Mouse (Mus musculus): ENCODE results near the gene Fam84a. TPM values are rescaled to one million over a fixed set of nuclear protein-coding genes. Genes with fewer than 3 reads are reported as not detected.

Fam84a gene
- total RNA-seq (2021), result 5.1 and 5.2 TPM in 2 replicates
- long read RNA-seq, experiment 1, full-length matches to known transcripts, result 5 of 9 reads
- long read RNA-seq, experiment 1, partial matches to known transcripts, result 0 of 9 reads
- long read RNA-seq, experiment 1, other reads (novel, unspliced or antisense), result 4 of 9 reads
- long read RNA-seq, experiment 2, full-length matches to known transcripts, result 1 of 4 reads
- long read RNA-seq, experiment 2, partial matches to known transcripts, result 0 of 4 reads
- long read RNA-seq, experiment 2, other reads (novel, unspliced or antisense), result 3 of 4 reads

DNA sequence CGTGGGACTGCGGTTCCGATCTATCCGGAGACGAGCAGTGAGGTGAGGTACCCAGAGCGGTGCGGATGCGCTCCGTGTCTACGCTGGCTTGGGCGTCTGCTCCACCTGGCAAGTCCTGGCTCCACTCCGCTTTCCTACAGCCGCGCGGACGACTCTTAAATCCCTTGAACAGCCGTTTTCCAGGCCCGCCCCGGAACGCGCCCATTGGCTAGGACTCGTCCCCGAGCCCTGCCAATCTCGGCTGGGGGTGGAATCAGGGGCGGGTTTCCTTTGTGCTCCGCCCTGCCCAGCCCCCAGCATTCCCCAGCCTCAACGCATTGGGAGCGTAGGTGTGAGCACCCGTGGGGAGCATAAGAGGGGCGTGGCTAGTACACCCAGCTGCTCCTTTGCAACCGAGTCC, at the start of gene Fam84a:
Gene Fam84a (minus strand): TSS at position 134 of the 400 bp plus-strand sequence.
- peak; percentile 95 for DNase-seq

DNA sequence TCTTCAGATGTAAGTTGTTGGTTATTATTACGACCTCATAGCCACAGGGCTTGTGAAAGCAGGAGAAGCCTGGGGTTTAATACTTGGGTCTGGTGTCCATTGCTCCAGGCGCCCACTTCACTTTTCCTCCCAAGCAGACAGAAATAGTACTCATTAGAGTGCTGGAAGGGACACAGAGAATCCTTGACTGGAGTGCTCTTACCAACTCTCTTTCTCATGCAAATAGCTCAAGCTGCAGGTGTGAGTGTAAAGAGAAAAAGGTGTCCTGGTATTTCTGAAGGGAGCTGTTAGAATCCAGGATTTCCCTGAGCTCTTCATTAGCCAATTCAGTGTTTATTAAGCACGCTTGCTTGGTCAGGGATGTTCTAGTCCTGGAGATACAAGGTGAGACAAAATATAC, 43.6 kb upstream of the Fam84a start:
- DNase-seq, result no peak

- no peak for DNase-seq
These were observed 34.9 kb upstream of the Fam84a start for GRCm38 (mm10) chr12:14186689-14187195.

- DNase-seq, result peak; percentile 80
These were observed 13.9 kb upstream of the Fam84a start for GRCm38 (mm10) chr12:14165713-14166112.

- DNase-seq, result no peak
These were observed 13.1 kb upstream of the Fam84a start for GRCm38 (mm10) chr12:14164936-14165335.

DNA sequence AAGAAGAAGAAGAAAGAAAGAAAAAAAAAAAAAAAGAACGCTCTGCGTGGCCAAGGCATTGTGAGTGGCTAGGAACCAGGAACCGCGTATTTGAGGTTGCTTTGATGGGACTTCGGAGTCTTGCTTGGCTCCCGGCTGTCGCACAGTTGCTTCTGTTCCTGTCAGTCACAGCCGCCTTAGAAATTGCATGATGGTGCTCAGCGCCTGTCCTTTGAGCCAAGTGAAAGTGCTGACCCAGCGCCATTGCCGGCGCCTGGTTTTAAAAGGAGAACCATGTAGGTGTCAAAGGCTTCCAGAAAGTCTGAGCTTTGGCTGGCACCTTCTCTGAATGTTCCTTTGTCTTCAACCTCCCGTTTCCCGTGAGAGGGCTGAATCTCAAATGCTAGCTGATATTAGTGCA, 572 bp upstream of the Fam84a start:
- peak; percentile 35 for DNase-seq

- DNase-seq, result peak; percentile 14
These were observed 770 bp downstream of the Fam84a start for GRCm38 (mm10) chr12:14150936-14151631.

DNA sequence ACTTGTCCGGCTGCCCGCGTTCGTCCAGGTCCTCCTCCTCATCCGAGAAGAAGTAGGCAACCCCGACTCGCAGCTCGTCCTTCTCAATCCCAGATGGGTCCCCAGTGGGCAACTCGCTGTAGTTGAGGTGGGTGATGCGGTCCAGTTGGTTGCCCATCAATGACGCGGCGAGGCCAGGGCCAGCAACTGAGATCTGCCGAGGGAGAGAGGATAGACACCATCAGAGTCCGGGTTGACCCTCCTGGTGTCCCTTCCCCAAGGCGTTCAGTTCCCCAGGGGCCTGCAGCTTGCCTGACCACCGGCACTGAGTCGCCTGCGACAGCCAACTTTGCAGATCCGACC, 1.3 kb downstream of the Fam84a start:
- DNase-seq, result no peak

DNA sequence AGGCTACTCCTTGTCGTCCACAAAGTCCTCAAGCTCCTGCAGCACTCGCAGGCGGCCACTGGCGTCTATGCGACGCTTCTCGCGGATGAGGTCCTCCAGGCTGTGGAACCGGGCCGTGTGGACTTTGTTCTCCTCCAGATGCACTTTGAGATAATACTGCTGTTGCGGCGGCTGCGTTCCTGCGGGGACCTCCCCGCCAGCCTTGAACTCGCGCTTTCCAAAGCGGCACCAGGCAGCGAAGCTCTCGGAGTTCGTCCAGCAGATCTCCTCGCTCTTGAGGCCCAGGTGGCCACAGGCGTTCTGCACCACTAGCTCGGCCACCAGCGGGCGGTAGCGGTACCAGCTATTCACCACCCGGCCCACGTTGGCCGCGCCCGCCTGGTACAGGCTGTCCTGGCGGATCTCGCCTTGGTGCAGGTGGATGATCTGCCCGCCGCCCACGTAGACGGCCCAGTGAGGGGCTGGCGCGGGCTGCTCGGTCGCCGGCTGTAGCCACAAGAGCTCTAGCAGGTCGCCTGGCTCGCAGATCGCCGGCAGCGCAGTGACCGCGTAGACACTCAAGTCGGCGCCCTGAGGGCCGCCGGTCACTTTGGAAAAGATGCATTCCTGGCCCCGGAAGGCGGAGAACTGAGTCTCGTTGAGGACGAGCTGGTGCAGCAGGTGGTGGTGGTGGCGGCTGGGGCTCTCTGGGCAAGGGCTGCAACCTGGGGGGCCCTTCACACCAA, 1.8 kb downstream of the Fam84a start:
- DNase-seq, result peak; percentile 89

- peak; percentile 14 for DNase-seq
These were observed 2.6 kb downstream of the Fam84a start for GRCm38 (mm10) chr12:14149022-14149842.

DNA sequence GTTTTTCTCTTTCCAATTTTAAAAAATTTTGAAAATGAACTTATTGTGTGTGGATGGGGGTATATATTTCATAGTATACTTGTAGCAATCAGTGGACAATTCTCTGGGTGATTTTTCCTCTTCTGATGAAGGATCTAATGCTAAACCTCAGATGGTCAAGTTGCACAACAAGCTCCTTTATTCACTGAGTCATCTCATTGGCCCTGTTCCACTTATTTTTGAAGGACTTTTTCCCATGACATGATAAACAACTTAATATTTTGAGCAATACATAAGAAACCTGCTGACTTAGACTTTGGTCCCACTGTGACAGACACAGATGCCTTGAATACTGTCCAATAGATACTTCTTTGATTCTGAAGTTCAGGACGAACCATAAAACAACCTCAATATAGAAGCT, 14.8 kb downstream of the Fam84a start:
- peak; percentile 19 for DNase-seq

DNA sequence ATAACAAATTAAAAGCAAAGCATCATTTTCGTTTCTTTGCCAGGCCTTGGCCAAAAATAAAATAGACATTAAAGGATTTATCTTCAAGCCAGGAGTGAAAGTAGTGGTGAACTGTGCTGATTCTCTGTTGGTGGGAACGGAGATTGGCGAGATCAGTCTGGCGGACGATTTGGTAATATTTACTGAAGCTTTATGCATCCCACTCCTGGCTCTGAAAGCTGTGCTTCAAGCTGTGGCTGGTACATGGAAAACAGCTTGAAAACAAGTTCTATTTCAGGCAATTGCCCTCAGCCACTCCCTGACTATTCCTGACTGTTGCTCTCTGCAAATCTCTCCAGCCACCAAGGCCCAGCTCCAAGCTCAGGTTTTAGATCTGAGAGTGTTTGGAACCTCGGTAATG, 37.1 kb downstream of the Fam84a start:
- no peak for DNase-seq

GRCm38 (mm10) chr12:14096944-14097343, 54.9 kb downstream of the Fam84a start:
- DNase-seq, result no peak

Measured in adrenal gland, postnatal 14 days (tissue).